Mouse (Mus musculus) heart, adult 8-10 months (tissue): Measurements from ENCODE around the gene Trpm4. TPM values are rescaled to one million over a fixed set of nuclear protein-coding genes. Genes with fewer than 3 reads are reported as not detected.

Experiments
- DNase-seq: peaks from one replicate; pipeline ENCODE4 v3.0.0; 2022; ENCODE audit warnings: low spot score
- total RNA-seq, 4 experiments: library from RNA; stranded (reverse); gene quantifications; 2 replicates each; pipeline ENCODE4 v1.2.4; 2022

The Trpm4 gene
- total RNA-seq, 4 experiments from 2014 or later, result 23.8 to 36.3 (median 25.4) TPM

DNA sequence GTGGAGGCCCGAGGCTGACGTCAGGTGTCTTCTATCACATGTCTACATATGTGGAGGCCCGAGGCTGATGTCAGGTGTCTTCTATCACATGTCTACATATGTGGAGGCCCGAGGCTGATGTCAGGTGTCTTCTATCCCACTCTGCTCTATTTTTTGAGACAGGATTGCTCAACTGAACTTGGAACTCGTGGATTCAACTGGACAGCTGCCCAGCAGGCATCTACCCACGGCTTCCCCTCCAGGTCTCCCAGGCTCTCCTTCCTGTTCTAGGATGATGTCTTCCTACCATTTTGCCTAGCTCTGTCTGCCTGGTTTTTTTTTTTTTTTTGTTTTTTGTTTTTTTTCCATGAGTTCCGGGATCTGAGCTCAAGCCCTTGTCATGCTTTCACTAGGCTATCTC is 77.8 kb downstream of the Trpm4 start:
- peak; percentile 16 for DNase-seq

DNA sequence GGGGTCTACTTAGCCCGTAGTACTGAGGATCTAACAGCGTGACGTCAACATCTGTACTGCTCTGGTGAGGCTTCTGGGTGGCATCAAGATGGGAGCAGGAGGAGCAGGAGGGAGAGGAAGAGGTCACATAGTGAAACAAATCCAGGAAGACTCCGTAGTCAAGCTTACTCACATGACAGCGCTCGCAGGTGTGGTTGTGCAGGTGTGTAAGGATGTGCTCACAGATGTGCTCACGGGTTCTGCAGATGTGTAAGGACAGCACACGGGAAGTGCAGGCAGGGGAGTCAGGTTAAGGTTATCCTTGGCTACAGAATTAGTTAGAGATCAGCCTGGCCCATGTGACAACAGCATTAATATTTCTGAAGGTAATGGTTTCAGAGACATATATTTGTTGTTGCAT is 79.8 kb downstream of the Trpm4 start:
- no peak for DNase-seq

Other genes with a start within 250 kb of the Trpm4 start
- gene Rcn3, start 241.6 kb downstream of the Trpm4 start, total RNA-seq, result 10 to 100 TPM; 17.8 to 27.4 (median 21.4) TPM
- gene Fcgrt, start 229.9 kb downstream of the Trpm4 start, total RNA-seq, result 10 to 100 TPM; 65.6 to 77.1 (median 67.5) TPM
- 100 to 1,000 TPM; 572 to 626 (median 604) TPM for gene Rps11, start 209.3 kb downstream of the Trpm4 start, total RNA-seq
- 100 to 1,000 TPM; 580 to 769 (median 686) TPM for gene Rpl13a, start 205.0 kb downstream of the Trpm4 start, total RNA-seq
- 1 to 10 TPM in 1 of 4 experiments, not detected in 3; 1.7 TPM for gene Gm45713, start 197.5 kb downstream of the Trpm4 start, total RNA-seq
- 1 to 10 TPM; 6.1 to 7.9 (median 6.5) TPM for gene Flt3l, start 197.3 kb downstream of the Trpm4 start, total RNA-seq
- 10 to 100 TPM; 40.4 to 50.5 (median 48.0) TPM for gene Pih1d1, start 179.5 kb downstream of the Trpm4 start, total RNA-seq
- gene Aldh16a1, start 179.2 kb downstream of the Trpm4 start, total RNA-seq, result 10 to 100 TPM; 24.9 to 36.9 (median 29.2) TPM
- 10 to 100 TPM; 32.0 to 50.7 (median 41.1) TPM for gene Slc17a7, start 169.8 kb downstream of the Trpm4 start, total RNA-seq
- not detected for gene Gfy, start 154.2 kb downstream of the Trpm4 start, total RNA-seq
- gene Pth2, start 152.8 kb downstream of the Trpm4 start, total RNA-seq, result not detected
- gene Ccdc155, start 128.9 kb downstream of the Trpm4 start, total RNA-seq, result not detected
- not detected for gene Dkkl1, start 121.6 kb downstream of the Trpm4 start, total RNA-seq
- gene Tead2, start 118.0 kb downstream of the Trpm4 start, total RNA-seq, result 10 to 100 TPM in 1 of 4 experiments, 1 to 10 TPM in 3; 6.2 to 10.4 (median 8.0) TPM
- gene Cd37, start 94.7 kb downstream of the Trpm4 start, total RNA-seq, result 1 to 10 TPM; 2.1 to 5.8 (median 3.0) TPM
- gene Slc6a16, start 92.7 kb downstream of the Trpm4 start, total RNA-seq, result not detected
- not detected for gene Slc6a21, start 56.3 kb downstream of the Trpm4 start, total RNA-seq
- 1,000 to 10,000 TPM; 1,032 to 1,216 (median 1,081) TPM for gene Hrc, start 1.5 kb upstream of the Trpm4 start, total RNA-seq
- gene Ppfia3, start 33.2 kb upstream of the Trpm4 start, total RNA-seq, result under 1 TPM; 0.11 to 0.33 (median 0.20) TPM
- 1 to 10 TPM; 1.0 to 1.5 (median 1.3) TPM for gene Lin7b, start 36.8 kb upstream of the Trpm4 start, total RNA-seq
- gene Snrnp70, start 62.0 kb upstream of the Trpm4 start, total RNA-seq, result 100 to 1,000 TPM in 1 of 4 experiments, 10 to 100 TPM in 3; 68.3 to 107 (median 86.7) TPM
- gene Kcna7, start 71.9 kb upstream of the Trpm4 start, total RNA-seq, result 1 to 10 TPM; 5.5 to 8.0 (median 6.9) TPM
- under 1 TPM; 0.30 to 0.50 (median 0.36) TPM for gene Ntf5, start 79.9 kb upstream of the Trpm4 start, total RNA-seq
- gene Lhb, start 87.0 kb upstream of the Trpm4 start, total RNA-seq, result not detected
- 100 to 1,000 TPM; 106 to 122 (median 112) TPM for gene Gys1, start 101.1 kb upstream of the Trpm4 start, total RNA-seq
- 10 to 100 TPM; 23.1 to 31.5 (median 26.8) TPM for gene Ruvbl2, start 104.3 kb upstream of the Trpm4 start, total RNA-seq
- 100 to 1,000 TPM; 164 to 329 (median 254) TPM for gene Ftl1, start 126.1 kb upstream of the Trpm4 start, total RNA-seq
- 10 to 100 TPM; 24.3 to 26.9 (median 26.2) TPM for gene Bax, start 133.1 kb upstream of the Trpm4 start, total RNA-seq
- gene Tulp2, start 148.1 kb upstream of the Trpm4 start, total RNA-seq, result not detected
- gene Gm45808, start 153.0 kb upstream of the Trpm4 start, total RNA-seq, result 1 to 10 TPM; 3.8 to 8.5 (median 7.6) TPM
- gene Dhdh, start 155.0 kb upstream of the Trpm4 start, total RNA-seq, result 10 to 100 TPM; 10.2 to 12.8 (median 11.5) TPM
- gene Nucb1, start 176.6 kb upstream of the Trpm4 start, total RNA-seq, result 100 to 1,000 TPM; 130 to 149 (median 139) TPM
- 10 to 100 TPM; 21.9 to 31.6 (median 28.0) TPM for gene Ppp1r15a, start 192.5 kb upstream of the Trpm4 start, total RNA-seq
- gene Plekha4, start 192.6 kb upstream of the Trpm4 start, total RNA-seq, result 1 to 10 TPM; 2.6 to 4.2 (median 3.0) TPM
- 1 to 10 TPM in 3 of 4 experiments, under 1 TPM in 1; 0.40 to 2.0 (median 1.1) TPM for gene Hsd17b14, start 221.1 kb upstream of the Trpm4 start, total RNA-seq
- 100 to 1,000 TPM; 295 to 316 (median 308) TPM for gene Bcat2, start 236.4 kb upstream of the Trpm4 start, total RNA-seq